Mouse (Mus musculus) intestine, embryonic 14.5 days (tissue): ENCODE measurements around the gene Ankmy1. TPM values are rescaled to one million over a fixed set of nuclear protein-coding genes. Genes with fewer than 3 reads are reported as not detected.

Experiments
- ATAC-seq: fragments of 200-750 bp; cut with Nextera tagmentation; replicated peaks from 2 replicates; pipeline ENCODE4 v1.8.0; 2017; ENCODE audit warnings: low read depth, moderate number of reproducible peaks, moderate TSS enrichment, moderate library complexity; ENCODE audit not compliant: low FRiP score, low TSS enrichment
- DNase-seq: peaks from one replicate; pipeline ENCODE4 v3.0.0-alpha.2; 2018; ENCODE audit warnings: low spot score
- H3K27ac ChIP-seq: fragments of 300-500 bp; sonication (generic); 2 replicates; pipeline ENCODE4 v1.5.1; 2014; ENCODE audit warnings: low read depth, mild to moderate bottlenecking, control low read depth
- H3K27me3 ChIP-seq: fragments of 300-500 bp; sonication (generic); replicated peaks from 2 replicates; pipeline ENCODE4 v1.6.1; 2014; ENCODE audit warnings: low read length, control low read depth; ENCODE audit not compliant: control insufficient read depth, insufficient read depth
- H3K36me3 ChIP-seq: fragments of 300-500 bp; sonication (generic); 2 replicates; pipeline ENCODE4 v1.6.1; 2014; ENCODE audit warnings: low read length, control low read depth; ENCODE audit not compliant: control insufficient read depth, insufficient read depth
- H3K4me1 ChIP-seq: fragments of 300-500 bp; sonication (generic); replicated peaks from 2 replicates; pipeline ENCODE4 v1.6.1; 2014; ENCODE audit warnings: low read length, control low read depth, mixed read lengths; ENCODE audit not compliant: control insufficient read depth, insufficient read depth
- H3K4me2 ChIP-seq: fragments of 300-500 bp; sonication (generic); 2 replicates; pipeline ENCODE4 v1.6.1; 2014; ENCODE audit warnings: low read length
- H3K4me3 ChIP-seq: fragments of 300-500 bp; sonication (generic); 2 replicates; pipeline ENCODE4 v1.5.1; 2014; ENCODE audit warnings: low read depth, low read length, control low read depth, mixed read lengths
- H3K9ac ChIP-seq: fragments of 300-500 bp; sonication (generic); 2 replicates; pipeline ENCODE4 v1.6.1; 2014; ENCODE audit warnings: mild to moderate bottlenecking, low read length
- H3K9me3 ChIP-seq: fragments of 300-500 bp; sonication (generic); 2 replicates; pipeline ENCODE4 v1.6.1; 2016; ENCODE audit warnings: low read length, control low read depth; ENCODE audit not compliant: control insufficient read depth
- WGBS: fragments of 180-500 bp; shearing (Covaris S2); extraction: QIAGEN DNeasy Blood & Tissue Kit; methylation state at CpG from one replicate; pipeline ENCODE4 v1.1.7; 2014; 5-methylcytosine and 5-hydroxymethylcytosine counted together
- polyA plus RNA-seq: library from polyadenylated mRNA; unstranded; fragments of >200 nt; fragmentation: Nextera tagmentation; extraction: Ambion mirVana; gene quantifications from 2 replicates; pipeline ENCODE4 v1.2.1, GENCODE M21; 2014

The Ankmy1 gene
- polyA plus RNA-seq, 1 experiment from 2014 or later: 0.30 TPM

DNA sequence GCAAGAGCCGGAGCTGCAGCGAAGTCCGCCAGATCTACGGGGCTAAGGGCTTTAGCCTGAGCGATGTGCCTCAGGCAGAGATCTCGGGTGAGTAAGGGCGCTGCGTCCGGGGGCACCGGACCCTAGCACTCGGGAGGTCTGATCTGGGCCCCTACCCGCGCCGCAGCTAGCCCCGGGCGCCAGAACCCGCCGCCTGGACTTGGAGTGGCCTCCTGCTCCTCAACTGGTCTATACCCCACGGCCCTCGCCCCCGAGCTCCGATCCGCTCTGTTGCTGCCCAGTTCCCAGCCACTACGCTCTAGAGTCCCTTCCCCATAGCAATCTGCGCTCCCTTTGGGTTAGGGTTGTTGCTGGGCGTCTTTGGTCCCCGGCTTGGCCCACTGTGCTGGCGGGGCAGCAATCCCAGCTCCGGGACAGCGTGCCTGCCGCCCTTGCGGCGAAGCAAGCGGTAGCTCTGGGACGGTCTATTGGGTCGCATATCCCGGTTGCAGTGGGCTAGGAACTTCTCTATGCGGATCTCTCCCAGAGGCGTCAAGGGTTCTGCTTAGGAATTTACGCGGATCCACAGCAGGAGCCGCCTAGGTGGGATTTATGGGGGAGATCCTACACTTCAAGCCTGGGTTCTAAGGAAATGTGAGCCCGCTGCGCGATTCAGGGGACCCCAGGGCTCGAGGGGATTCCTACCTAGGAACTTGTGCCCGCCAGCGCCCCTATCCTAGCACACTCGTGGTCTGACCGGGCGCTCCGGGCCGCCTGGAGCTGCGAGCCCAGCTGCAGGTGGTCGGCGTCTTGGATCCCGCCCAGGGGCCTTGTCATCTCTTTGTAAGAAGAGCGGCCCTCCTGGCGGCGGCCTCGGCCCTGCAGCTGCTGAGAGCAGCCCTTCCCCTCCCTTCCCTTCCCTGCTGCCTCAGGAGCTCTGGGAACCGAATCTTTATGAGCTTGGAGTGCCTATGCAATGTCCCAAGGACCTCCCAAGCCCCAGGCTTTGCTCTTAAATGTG, 70.4 kb downstream of the Ankmy1 start:
- H3K36me3 ChIP-seq: 0 out of 2 replicates have a peak, but pooled peaks cover 12% of the 10 kb centered on the region
- peak overlapping the region; percentile 90 for H3K27ac ChIP-seq
- peak; percentile 21 for ATAC-seq
- no peaks in the 10 kb centered on the region for H3K9me3 ChIP-seq
- DNase-seq: peak; percentile 90
- H3K9ac ChIP-seq: peak overlapping the region; percentile 90
- under 1% methylated on average over 62 of the region's 62 CpGs for WGBS
- peak overlapping the region; percentile 75 for H3K4me3 ChIP-seq
- H3K27me3 ChIP-seq: no peaks in the 10 kb centered on the region
- H3K4me2 ChIP-seq: peak overlapping the region; percentile 77
- H3K4me1 ChIP-seq: peaks cover 12% of the 10 kb centered on the region

DNA sequence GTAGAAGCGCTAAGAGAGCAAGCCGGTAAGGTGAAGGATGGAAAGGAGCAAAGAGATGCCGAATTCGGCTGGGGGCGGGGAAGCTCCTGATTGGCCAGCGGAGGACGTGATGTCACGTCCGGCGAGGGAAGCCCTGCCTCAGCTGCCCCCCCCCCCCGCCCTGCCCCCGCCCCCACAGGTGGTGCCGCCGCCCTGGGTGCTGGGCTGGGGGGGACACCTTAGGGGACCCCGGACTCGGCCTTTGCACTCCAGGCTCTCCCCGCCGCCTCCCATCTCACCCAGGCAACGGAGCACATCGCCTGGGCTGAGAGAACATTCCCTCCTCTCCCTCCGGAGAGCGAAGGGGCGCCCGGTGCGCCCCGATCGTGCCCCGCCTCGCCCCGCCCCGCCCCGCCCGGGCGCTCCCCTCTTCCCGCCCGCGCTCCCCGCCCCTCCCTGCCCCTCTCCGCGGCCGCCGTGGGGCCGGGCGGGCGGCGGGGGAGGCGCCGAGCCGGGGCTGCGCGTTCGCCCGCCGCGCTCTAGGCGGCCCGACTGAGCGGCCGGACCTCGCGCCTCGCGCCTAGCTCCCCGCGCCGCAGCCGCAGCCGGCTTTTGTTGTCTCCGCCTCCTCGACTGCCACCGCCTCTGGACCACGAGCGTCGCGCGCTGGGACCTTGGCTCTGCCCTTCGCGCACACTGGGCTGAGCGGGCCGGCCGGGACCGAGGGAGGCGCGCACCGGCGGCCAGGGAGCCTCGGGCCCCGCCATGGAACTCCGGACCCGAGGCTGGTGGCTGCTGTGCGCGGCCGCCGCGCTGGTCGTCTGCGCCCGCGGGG, 71.3 kb downstream of the Ankmy1 start, which contains the start of gene Gpc1:
TSS of gene Gpc1 (plus strand) at position 458 of the 814 bp plus-strand sequence.
- Histone ChIP-seq H3K9me3 (no peaks in the 10 kb centered on the region), H3K27me3 (no peaks in the 10 kb centered on the region), H3K9ac (peak within 1 kb of the TSS; percentile 90), H3K4me2 (peak within 1 kb of the TSS; percentile 77), H3K27ac (peak within 1 kb of the TSS; percentile 90), H3K4me3 (peak within 1 kb of the TSS; percentile 75), H3K36me3 (0 out of 2 replicates have a peak, but pooled peaks cover 8% of the 10 kb centered on the region), H3K4me1 (peaks cover 12% of the 10 kb centered on the region)
- WGBS: under 1% methylated on average over 57 of the region's 99 CpGs
- DNase-seq (peak; percentile 90), ATAC-seq (peak; percentile 85)

DNA sequence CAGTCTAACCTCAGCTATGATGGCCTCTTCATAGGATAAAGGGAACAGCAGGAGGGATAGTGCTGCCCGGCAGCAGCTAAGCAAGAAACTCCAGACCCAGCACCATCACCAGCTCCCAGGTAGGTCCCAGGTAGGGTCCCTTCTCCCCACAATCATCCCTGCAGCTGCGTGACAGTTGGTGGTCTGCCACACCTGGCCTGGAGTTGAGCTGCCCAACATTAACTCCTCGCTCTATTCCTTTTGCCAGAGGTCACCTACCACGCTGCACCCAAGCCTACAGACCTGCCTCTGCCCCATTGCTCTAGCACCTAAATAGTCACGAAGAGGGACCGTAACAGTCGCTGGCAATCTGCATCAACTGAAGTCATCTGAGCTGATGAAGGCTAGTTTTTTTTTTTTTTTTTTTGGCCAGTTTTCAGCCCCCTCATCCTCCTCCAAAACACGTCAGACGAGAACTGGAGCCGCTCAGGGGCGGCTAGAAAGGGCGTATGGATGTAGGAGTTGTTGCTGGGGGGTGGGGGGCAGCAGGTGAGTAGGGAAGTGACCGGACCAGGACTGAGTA, 72.0 kb downstream of the Ankmy1 start:
- H3K36me3 ChIP-seq: 0 out of 2 replicates have a peak, but pooled peaks cover 6% of the 10 kb centered on the region
- H3K27ac ChIP-seq: peak overlapping the region; percentile 90; the same call in 1 of the 2 replicates
- no peaks in the 10 kb centered on the region for H3K9me3 ChIP-seq
- WGBS: 9% methylated on average over 13 of the region's 13 CpGs
- no peaks in the 10 kb centered on the region for H3K27me3 ChIP-seq
- H3K4me2 ChIP-seq: peak overlapping the region; percentile 77
- H3K4me3 ChIP-seq: peak overlapping the region; percentile 75
- peak overlapping the region; percentile 90; the same call in 1 of the 2 replicates for H3K9ac ChIP-seq
- H3K4me1 ChIP-seq: peaks cover 12% of the 10 kb centered on the region
- no peak for DNase-seq
- ATAC-seq: no peak; the same call in 1 of the 2 replicates

DNA sequence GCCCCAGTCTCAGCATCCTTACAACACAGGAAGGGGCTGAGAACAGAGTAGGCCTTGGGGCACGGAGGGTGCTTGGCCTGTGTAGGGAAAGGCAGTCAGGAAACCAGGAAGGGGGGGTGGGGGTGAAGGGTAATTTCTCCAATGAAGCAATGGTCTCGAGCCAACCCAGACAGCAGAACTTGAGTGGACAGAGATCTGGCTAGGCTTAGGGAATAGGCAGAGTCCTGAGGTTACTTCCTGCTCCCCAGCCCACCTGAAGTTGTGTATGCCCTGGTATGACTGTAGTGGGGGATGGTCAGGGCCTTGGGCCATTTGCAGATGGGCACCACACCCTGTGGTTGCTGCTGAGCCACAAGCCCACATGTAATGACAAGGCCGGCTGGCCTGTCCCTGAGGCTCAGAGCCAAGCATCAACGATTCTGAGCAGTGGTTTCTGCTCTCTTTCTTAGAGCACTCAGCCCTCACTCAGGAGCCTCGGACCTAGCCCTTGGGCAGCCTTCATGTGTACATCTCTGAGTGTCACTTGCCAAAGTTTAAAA, 86.9 kb downstream of the Ankmy1 start:
- H3K4me2 ChIP-seq: no peak overlapping the region
- H3K9ac ChIP-seq: no peak overlapping the region
- no peaks in the 10 kb centered on the region for H3K36me3 ChIP-seq
- no peak; the same call in 1 of the 2 replicates for ATAC-seq
- H3K27me3 ChIP-seq: no peaks in the 10 kb centered on the region
- peaks cover 4% of the 10 kb centered on the region; the same call in 1 of the 2 replicates for H3K4me1 ChIP-seq
- no peak overlapping the region for H3K4me3 ChIP-seq
- no peak overlapping the region for H3K27ac ChIP-seq
- no peak for DNase-seq
- no peaks in the 10 kb centered on the region for H3K9me3 ChIP-seq
- WGBS: 72% methylated on average over 5 of the region's 5 CpGs

DNA sequence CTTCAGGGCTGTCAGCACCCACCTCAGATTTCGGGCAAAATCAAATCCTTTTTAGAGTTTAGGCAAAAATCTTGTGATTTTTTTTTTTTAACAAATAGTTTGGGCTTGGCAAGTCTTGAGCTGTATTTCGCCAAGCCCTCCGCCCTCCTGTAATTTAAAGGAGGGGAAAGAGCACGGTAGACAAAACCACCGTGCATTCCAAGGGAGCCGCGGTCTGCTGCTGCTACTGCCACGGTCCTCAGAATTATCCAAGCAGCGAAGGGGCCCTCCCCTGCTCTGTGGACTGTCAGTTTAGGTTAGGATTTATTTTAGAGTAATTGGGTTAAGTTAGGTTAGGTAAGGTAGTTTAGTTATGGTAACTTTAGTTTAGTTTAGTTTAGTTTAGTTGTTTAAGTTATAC, 87.6 kb downstream of the Ankmy1 start:
- DNase-seq: no peak
- H3K9me3 ChIP-seq: no peaks in the 10 kb centered on the region
- WGBS: 54% methylated on average over 9 of the region's 9 CpGs
- no peaks in the 10 kb centered on the region for H3K27me3 ChIP-seq
- peaks cover 4% of the 10 kb centered on the region; the same call in 1 of the 2 replicates for H3K4me1 ChIP-seq
- no peak overlapping the region for H3K4me2 ChIP-seq
- H3K27ac ChIP-seq: no peak overlapping the region
- H3K4me3 ChIP-seq: no peak overlapping the region
- H3K36me3 ChIP-seq: no peaks in the 10 kb centered on the region
- H3K9ac ChIP-seq: no peak overlapping the region
- no peak for ATAC-seq

DNA sequence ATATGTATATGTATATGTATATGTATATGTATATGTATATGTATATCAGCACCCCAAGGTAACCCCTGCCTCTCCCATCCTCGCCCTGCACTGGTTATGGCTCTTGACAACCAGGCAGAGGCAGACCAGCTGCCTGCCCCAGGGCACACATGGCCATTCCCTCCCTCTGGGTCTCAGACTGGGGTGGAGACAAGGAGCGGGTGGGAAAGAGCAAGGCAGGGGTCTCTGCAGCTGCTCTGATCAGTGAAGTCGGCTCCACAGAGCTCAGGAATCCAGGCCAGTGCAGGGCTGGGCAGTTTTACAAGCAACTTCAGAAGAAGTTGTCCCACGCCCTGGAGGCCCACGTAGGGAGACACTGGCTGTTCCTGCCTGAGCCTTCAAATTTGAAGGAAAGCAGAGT, 88.4 kb downstream of the Ankmy1 start:
- 37% methylated on average over 5 of the region's 5 CpGs for WGBS
- no peak overlapping the region for H3K9ac ChIP-seq
- DNase-seq (no peak), ATAC-seq (no peak)
- no peak overlapping the region for H3K4me2 ChIP-seq
- H3K4me3 ChIP-seq: no peak overlapping the region
- no peaks in the 10 kb centered on the region for H3K9me3 ChIP-seq
- H3K27me3 ChIP-seq: no peaks in the 10 kb centered on the region
- H3K4me1 ChIP-seq: peaks cover 4% of the 10 kb centered on the region; the same call in 1 of the 2 replicates
- H3K36me3 ChIP-seq: no peaks in the 10 kb centered on the region
- H3K27ac ChIP-seq: peak overlapping the region; percentile 23; the same call in 1 of the 2 replicates
